Comparison of ENCODE assay signal across 10 mouse cellular contexts in genomic region chr11:32941331-32942009, GRCm38 (mm10).
A peak's percentile ranks its signal among the peaks of the same experiment; 100 is the strongest.
DNase-seq lines count a peak whose midpoint lies in the region; TF ChIP-seq lines count a peak whose summit lies in the region.
"Had no signal": no experiment of that assay in that cellular context is flagged by ENCODE, and none has a peak within 500 bp of the region (broad histone marks: within the 10 kb centered on the region; RNA-seq: fewer than 3 reads in every experiment).

No protein-coding gene starts in this region.

- peak; percentile 49 to 61 for DNase-seq in heart, adult 9 months (ENCODE audit: low spot score in 2 of 2)
- no peak for DNase-seq in heart, postnatal 25 days (ENCODE audit: low spot score)
- DNase-seq in brain, embryonic 14.5 days (ENCODE audit: low read depth) = peak; percentile 87
- peak; percentile 25 to 63 for DNase-seq in frontal cortex, adult 2 months (ENCODE audit: extremely low spot score in 1 of 2, low spot score in 1 of 2)
- DNase-seq in left cerebral cortex, postnatal 14 days (ENCODE audit: low spot score in 2 of 2) = peak; percentile 33 to 35
- no peak for DNase-seq in lung, adult 18-20 months
- DNase-seq in c-Kit-positive CD71-positive TER-119-positive erythroid progenitor cells, embryonic 14.5 days (ENCODE audit: low spot score) = no peak
- DNase-seq in kidney, adult 9 months = no peak
- DNase-seq: kidney, postnatal 14 days; lung, postnatal 36 days had no signal

- TF ChIP-seq CTCF in brain, embryonic 14.5 days (IDR thresholded peaks at IDR 0.05; ENCODE audit: borderline replicate concordance, extremely low read depth, insufficient read depth, insufficient read length) = no peak

- TF ChIP-seq POLR2A in brain, embryonic 14.5 days (IDR thresholded peaks at IDR 0.05; ENCODE audit: borderline replicate concordance, extremely low read depth, insufficient read depth, insufficient read length, poor library complexity, severe bottlenecking) = no peak

- intact Hi-C loops in heart, postnatal 25 days (cut with DNase I) = no loop called here
- intact Hi-C loops in left cerebral cortex, postnatal 14 days (cut with DNase I) = no loop called here

Comparison
In these comparisons a context has a peak if more than half of its experiments do, and no peak if none do; other contexts are left out.
1. DNase-seq: peak in heart, adult 9 months (2 of 2), brain, embryonic 14.5 days (single experiment), frontal cortex, adult 2 months (2 of 2) and left cerebral cortex, postnatal 14 days (2 of 2); none in heart, postnatal 25 days (single experiment), lung, adult 18-20 months (0 of 2), c-Kit-positive CD71-positive TER-119-positive erythroid progenitor cells, embryonic 14.5 days (single experiment) and kidney, adult 9 months (single experiment).